Mouse (Mus musculus): ENCODE measurements around the gene Hdhd5.

DNA sequence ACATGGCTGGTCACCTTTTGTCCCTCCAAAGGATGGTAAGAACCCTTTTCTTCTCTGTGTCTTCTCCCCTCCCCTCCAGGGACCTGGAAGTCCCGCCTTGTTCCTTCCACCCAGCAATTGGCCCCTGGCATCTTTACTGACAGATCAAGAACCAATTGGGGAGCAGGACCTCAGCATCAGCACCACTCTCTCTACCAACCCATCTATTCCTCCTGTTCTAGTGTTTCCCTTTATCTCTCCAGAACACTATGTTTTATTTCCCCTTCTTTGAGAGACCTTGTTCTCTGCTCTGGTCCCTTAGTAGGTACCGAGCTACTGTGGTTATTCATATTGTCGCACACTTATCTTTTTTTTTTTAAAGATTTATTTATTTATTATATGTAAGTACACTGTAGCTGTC lies 15.2 kb upstream of the Hdhd5 start:
- no peak for TF ChIP-seq FLI1 (IDR thresholded peaks at IDR 0.05; ENCODE audit: low read length)
- no peak for TF ChIP-seq GATA1 (IDR thresholded peaks at IDR 0.05; ENCODE audit: borderline replicate concordance, low read length)

Measured in megakaryocyte, embryonic 14.5 days (primary cell).